Mouse (Mus musculus): ENCODE results near the gene Hmx2. TPM values are rescaled to one million over a fixed set of nuclear protein-coding genes. Genes with fewer than 3 reads are reported as not detected.

Hmx2 gene
- polyA plus RNA-seq, 1 experiment from 2014 or later: 0.53 TPM

DNA sequence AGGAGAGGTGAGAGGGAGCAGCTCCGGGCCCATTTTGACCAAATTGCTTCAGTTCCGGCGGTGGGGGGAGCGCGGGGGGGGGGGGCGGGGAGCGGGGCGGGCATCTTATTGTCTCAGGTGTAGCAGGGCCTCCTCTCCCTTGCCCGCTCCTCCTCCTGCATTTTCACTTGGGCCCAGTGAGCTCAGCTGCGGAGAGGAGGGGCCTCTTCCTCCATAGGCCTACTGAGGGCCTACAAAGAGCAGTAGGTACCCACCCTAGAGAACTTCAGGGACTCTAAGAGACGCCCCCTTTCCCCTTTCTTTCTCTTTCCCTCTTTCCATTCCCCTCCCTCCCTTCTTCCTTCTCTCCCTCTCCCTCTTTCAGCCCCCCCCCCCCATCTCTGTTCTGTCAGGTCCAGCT lies 54.6 kb downstream of the Hmx2 start:
- in situ Hi-C loops (cut with MboI; ENCODE audit: low pct_unique_long_range_greater_than_20kb): no loop called here
- no peak for TF ChIP-seq CTCF (IDR thresholded peaks at IDR 0.05)
- ChIA-PET POLR2A (no interaction called here), CTCF (interaction anchor here (0.7 kb wide), 1 partner anchor 23 kb away, joined by 3 read pairs; no protein-coding TSS in a partner anchor)
- DNase-seq (ENCODE audit: low read depth, low spot score): no peak
- no peaks in the 10 kb centered on the region for H3K27me3 ChIP-seq
- no peak for ATAC-seq

DNA sequence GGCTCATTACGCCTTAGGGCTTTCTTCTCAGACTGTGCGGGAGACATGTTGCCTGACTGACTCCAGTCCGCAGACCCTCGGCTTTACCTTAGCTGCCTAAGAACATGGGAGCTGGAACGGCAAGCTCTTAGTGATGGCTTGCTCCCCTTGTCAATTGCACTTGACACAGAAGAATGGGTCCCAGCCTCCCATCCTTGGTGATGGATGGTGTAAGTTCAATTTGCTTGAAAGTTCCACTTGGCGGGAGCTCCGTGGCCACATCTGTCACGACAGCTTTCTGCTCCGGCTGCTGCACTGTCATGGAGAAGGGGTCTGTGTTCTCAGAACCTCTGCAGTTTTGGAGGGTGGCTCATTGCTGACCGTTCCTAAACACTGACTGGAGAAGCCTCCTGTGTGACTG lies 56.4 kb downstream of the Hmx2 start:
- CTCF ChIA-PET: no interaction called here
- no peak for TF ChIP-seq CTCF (IDR thresholded peaks at IDR 0.05)
- H3K27me3 ChIP-seq: no peaks in the 10 kb centered on the region
- in situ Hi-C loops (cut with MboI; ENCODE audit: low pct_unique_long_range_greater_than_20kb): no loop called here
- no peak for DNase-seq (ENCODE audit: low read depth, low spot score)
- ATAC-seq: no peak
- POLR2A ChIA-PET: no interaction called here

DNA sequence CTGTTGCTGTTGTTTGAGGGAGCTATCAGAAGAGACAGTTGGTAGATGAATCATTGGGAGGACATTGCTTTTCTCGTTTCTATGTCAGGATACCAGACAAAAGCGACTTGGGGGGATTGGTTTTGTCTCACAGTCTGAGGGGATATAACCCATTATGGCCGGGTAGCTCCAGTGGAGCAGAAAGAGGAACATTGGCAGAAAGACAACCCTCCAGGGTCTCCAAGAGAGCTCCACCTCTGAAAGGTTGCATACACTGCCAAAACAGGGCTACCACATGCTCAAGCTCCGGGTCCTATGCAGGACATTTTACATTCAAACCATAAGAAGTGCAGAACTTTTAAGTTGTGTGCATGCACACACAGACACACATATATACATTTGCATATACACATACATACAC lies 56.9 kb downstream of the Hmx2 start:
- ChIA-PET CTCF (no interaction called here), POLR2A (no interaction called here)
- in situ Hi-C loops (cut with MboI; ENCODE audit: low pct_unique_long_range_greater_than_20kb): no loop called here
- no peaks in the 10 kb centered on the region for H3K27me3 ChIP-seq
- no peak for TF ChIP-seq CTCF (IDR thresholded peaks at IDR 0.05)
- DNase-seq (ENCODE audit: low read depth, low spot score) (no peak), ATAC-seq (no peak)

Other genes with a start within 250 kb of the Hmx2 start
- not detected for gene Cuzd1, start 226.5 kb upstream of the Hmx2 start, polyA plus RNA-seq (2021)
- gene Fam24b, start 219.3 kb upstream of the Hmx2 start, polyA plus RNA-seq (2021): 0.37 TPM
- gene Fam24a, start 214.9 kb upstream of the Hmx2 start, polyA plus RNA-seq (2021): not detected
- gene 2310057M21Rik, start 186.0 kb upstream of the Hmx2 start, polyA plus RNA-seq (2021): 13.7 TPM
- 53.4 TPM for gene Pstk, start 177.6 kb upstream of the Hmx2 start, polyA plus RNA-seq (2021)
- 13.5 TPM for gene Ikzf5, start 138.3 kb upstream of the Hmx2 start, polyA plus RNA-seq (2021)
- gene Acadsb, start 138.2 kb upstream of the Hmx2 start, polyA plus RNA-seq (2021): 119 TPM
- gene Hmx3, start 5.9 kb upstream of the Hmx2 start, polyA plus RNA-seq (2021): 0.06 TPM
- 137 TPM for gene Bub3, start 11.4 kb downstream of the Hmx2 start, polyA plus RNA-seq (2021)

All from Patski (cell line).